Mouse (Mus musculus): ENCODE results near the gene Dcaf15. TPM values are rescaled to one million over a fixed set of nuclear protein-coding genes. Genes with fewer than 3 reads are reported as not detected.

The Dcaf15 gene
- total RNA-seq, 2 experiments from 2014 or later, result 16.7 to 20.9 TPM

DNA sequence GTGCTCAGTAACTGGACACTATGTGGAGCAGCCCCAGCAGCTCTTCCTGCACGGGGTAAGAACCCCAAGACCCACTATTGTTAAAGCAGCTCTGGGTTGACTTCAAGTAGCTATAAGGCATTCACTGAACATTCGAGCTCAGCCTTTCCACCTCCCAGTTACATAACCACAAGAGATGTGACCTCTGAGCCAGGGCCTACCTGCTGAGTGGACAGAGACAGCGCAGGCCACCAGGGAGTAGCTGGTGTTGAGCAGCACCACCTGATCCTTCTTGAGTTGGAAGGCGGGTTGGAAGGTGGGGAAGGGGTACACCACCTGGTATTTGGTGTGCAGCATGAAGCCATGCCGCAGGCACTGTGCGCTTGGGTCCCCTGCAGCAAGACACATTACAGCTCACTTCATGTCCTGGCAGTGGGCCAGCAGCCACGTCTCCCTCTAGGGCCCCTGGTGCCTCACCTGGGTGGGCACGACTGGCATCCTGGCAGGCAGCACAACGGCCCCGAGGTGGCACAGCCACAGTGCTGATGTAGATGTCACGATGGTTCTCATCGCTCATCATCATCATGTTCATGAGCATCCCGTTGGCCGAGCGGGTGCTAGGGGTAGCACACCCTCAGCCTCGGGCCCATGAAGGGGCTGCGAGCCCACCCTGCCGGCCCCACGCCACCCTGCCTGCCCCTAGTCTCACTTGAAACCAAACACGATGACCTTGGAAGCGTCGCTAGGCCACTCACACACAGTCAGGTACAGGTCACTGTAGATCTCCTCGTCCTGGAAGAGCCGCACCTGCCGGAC is 2.9 kb downstream of the Dcaf15 start:
- no peak for DNase-seq

DNA sequence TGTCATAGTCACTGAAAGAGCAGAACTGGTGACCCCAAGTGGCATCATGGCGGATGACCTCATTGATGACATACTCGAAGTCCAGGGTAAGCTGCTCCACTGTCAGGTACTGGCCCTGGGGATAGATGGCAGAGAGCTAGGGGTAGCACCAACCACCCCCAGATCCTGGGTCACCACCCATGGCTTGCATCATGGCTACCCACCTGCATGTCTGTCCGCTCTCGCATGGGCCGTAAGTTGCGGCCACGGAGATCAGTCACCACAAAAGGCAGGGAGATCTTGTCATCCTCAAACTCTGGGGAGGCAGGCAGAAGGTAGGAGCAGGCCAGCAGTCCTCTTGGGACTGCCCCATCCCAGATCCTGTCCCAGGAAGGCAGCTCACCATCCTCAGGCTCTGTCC is 6.2 kb downstream of the Dcaf15 start:
- DNase-seq, result no peak

DNA sequence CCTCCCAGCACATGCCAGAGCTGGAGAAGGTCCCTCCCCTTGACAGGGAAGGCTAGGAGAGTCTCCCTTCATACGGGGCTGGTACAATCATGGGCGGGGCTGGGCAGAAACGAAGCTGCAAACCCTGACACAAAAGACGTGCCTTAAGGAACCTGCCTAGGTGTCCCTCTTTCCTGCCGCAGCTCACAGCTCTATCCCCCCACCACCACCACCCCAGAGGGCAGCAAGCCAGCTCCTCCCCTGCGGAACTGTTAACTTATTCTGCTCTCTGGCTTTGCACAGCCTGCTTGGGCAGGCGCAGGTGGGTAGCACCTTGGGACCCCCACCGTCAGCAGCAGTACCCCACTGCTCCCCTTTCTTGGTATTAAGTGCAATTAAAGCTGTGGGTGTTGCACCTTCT is 8.5 kb downstream of the Dcaf15 start:
- DNase-seq, result no peak

DNA sequence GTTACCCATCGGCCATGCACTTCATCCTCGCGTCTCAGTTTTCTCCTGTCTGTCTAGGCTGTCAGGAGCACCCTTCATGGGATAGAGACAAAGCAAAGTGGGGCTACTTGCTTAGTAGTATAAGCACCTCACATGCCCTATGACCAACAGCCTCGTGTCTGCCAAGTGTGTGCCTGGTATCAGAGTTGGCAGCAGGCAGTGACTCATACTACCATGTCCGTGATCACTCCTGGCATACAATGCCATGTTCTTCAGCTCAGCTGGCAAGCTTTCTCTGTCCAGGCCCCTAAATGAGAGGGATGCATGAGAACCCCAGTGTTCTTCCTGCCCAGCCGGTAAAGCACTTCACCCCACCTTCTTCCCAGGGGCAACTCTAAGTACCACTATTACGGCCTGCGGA is 14.0 kb downstream of the Dcaf15 start:
- no peak for DNase-seq

DNA sequence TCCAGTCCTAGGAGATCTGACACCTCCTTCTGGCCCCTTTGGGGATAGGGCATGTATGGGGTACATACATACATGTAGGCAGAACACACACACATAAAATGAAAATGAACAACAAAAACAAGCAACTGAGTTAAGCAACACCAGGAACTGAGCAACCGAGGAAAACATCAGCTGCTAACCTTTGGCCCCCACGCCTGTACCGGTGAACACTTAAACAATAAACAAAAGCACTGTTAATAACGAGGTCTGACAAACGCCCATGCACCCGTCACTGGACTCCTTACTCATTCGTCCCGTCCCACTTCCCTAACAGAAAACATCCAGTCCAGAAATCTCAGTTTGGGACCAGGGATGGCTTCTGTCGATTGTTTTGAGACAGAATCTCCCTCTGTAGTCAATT is 15.3 kb downstream of the Dcaf15 start:
- DNase-seq, result no peak

DNA sequence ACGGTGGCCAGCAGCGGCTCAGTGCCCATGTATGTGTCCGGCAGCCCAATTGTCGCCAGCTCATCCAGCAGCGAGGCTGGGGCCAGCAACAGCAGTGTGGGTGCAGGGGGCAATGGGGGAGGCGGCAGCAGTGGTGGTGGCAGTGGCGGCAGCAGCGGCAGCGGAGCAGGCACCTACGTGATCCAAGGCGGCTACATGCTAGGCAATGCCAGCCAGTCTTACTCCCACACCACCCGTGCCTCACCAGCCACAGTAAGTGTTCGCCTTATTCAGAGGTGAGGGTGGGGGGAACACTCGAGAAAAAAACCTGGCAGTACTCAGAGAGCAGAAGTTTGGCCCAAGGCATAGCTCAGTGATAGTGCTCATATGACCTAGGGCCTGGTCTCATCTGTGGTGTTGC is 16.7 kb downstream of the Dcaf15 start:
- DNase-seq, result no peak

DNA sequence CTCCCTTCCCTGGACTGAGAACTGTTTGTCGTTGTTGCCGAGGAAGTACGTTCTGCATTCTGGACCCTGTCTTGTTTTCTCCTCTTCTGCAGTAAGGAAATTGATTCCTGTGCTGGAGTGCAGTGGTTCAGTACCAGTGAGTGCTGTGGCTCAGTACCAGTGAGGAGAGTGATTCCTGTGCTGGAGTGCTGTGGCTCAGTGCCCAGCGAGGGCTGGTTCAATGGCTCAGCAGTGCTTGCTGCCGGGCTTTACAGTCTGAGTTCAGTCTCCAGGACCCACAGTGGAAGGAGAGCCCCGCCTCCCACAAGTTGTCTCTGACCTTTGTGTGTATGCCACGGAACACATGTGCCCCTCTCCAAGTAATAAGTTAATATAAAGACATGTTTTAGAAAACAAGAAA is 17.4 kb downstream of the Dcaf15 start:
- DNase-seq, result no peak

DNA sequence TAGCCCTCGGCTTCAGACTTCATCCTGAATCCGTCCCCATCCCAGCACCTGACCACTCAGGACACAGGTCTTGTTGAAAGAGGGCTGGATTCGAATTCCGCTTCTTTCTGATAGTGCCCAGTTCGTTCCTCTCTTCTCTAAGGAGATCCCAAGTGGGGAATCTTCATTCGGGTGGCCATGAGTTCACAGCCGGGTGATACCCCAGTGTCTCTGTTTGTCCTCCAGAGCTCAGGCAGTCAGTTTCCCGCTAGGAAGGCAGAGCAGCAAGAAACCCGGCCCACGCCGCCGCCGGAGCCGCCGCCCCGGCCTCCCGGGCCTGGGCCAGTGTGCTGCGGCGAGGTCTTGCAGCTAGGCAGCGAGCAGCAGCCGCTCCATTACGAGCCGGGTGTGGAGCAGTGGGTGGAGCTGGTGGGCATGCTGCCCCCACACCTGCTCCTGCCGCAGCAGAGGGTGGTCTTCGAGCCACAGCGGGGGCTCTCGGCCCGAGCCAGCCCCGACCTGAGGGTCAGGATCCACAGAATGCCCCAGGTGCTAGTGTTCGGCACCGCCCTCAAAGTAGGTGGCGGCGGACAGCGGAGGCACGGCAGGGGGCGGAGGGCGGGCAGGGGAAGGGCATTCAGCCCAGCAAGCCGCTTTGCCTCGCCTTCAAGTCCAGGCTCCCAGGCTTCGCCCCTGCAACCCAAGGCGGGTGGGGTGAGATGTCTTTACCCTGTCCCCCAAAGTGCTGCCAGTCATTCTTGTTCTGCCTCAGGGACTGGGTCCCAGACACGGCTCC is 20.0 kb downstream of the Dcaf15 start:
- no peak for DNase-seq

DNA sequence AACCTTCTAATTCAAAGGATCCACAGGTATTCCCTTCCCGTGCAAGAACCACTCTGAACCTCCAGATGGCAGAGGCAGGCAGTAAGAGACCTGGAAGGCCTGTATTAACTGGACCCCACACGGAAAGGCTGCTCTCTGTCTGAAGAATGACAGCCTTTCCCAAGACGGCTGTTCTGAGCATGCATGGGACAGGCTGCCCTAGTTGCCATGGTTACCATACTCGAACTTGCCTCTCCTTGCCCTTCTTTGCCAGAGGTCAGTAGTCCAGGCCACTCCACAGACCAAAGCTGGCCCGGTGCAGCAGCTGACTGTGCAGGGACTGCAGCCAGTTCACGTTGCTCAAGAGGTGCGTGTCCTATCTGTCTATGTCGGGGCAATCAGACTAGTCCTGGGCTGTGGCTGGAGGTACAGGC is 20.7 kb downstream of the Dcaf15 start:
- DNase-seq, result no peak

DNA sequence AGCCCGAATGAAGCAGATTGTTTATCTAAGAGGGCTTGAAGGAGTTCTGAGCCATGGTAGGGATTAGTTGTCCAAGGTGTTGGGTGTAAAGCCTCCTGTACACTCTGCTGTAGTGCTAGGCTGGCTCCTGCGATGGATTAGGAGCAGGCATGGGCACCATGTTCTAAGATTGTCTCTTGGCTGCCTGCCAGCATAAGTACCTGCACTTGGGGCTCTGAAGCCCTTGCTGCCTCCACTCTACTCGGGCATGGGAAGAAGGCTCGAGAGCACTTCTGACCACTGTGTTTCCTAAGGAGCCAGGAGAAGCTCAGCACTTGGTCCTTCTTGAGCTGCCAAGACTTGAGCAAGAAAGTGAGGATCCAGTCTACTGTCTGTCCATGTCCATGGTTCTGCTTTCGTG is 25.4 kb downstream of the Dcaf15 start:
- no peak for DNase-seq

DNA sequence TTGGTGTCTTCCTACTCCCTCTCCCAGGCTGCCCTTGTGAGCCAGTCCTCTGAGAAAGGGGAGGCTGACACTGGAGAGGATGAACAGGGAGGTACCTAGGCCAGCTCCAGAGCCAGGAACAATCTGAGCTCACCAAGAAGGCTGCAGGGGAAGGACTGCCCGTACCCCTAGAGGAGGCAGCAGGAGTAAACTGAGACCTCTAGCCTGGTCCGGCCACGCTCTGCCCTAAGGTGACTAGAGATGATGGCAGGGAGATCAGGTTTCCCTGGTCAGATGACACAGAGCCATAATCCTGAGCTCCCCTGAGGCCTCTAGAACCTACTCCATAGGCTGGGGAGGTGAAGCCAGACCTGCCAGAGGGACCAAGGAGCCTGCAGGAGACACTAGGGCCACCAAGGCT is 27.7 kb downstream of the Dcaf15 start:
- DNase-seq, result no peak

DNA sequence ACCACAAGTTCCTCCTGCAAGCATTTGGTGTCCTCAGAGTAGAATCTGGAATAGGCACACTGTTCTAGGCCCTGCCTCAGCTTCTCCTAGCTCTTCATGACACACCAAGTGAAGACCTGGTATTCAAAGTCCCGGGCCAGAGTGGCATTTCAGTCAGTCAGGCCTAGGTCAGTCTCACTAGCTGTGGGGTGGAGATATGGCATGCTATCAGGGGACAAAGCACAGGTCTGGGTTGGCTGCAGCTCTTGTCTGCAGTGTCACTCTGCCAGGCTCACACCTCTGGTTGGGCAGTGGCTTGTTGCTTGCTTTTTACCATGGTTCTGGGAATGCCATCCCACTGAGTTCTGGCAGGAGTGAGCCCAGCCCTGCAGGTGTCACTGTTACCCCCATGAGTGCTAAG is 28.2 kb downstream of the Dcaf15 start:
- DNase-seq, result no peak

DNA sequence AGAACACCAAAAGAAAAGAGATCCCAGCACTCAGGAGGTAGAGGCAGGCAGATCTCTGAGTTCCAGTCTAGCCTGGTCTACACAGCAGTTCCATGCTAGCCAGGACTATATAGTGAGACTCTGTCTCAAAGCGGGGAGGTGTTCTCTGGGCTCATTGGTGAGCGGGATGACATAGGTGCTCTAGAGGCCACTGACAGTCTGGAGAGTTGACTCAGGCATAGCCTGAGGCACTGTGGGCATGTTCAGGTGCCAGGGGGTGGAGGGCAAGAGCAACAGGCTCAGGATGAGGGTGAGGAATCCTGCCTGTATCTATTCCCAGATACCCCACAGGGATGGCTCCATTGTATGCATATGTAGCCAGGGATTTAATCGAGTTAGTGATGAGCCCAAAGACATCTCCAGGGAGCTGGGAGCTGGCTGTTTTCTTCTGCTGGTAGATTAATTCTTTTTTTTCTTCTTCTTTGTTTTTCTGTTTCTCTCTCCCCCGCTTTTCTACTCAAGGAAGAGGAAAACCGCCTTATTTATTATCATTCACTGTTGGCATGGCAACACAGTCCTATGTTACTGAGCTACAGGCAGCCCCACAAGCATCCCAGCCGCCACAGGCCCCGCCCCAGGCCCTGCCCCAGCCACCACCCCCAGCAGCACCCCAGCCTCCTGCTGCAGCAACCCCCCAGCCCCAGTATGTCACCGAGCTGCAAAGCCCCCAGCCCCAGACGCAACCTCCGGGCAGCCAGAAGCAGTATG is 31.2 kb downstream of the Dcaf15 start:
- DNase-seq, result no peak

DNA sequence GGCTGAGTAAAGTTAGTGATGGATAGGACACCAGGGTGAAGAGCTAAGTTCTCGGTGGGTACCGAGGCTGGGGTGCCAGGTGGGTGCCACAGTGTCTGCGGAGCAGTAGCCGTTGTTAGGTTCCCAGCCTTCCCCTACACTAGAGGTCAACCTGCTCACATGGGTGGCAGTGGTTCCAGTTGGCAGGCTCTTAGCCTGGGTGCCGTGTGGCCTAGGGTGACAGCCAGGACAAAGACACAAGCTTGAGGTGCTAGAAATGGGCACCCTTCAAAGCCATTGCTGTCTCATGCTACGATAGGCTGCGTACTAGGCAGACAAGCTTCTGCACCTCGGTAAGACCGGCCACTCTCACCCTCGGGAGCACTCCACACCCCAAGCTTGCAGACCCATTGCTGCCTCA is 32.2 kb downstream of the Dcaf15 start:
- DNase-seq, result no peak

DNA sequence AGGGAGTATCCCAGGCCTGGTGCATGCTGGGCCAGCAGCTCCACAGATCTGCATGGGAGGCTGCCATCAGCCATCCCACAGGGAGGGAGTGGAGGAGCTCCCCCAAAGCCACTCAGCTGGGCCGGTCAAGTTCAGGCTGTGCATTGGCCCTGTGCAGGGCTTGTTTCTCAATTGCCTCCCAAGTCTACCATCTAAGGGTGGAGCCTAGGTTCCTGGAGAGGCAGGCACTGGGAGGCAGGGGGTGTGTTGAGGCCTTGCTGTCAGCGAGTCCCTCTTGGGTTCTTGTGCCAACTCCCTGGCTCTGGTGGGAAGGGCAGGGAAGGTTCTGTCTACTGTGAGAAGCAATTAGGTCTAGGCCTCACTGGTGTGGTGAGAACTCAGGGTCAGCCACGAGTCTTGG is 32.6 kb downstream of the Dcaf15 start:
- no peak for DNase-seq

DNA sequence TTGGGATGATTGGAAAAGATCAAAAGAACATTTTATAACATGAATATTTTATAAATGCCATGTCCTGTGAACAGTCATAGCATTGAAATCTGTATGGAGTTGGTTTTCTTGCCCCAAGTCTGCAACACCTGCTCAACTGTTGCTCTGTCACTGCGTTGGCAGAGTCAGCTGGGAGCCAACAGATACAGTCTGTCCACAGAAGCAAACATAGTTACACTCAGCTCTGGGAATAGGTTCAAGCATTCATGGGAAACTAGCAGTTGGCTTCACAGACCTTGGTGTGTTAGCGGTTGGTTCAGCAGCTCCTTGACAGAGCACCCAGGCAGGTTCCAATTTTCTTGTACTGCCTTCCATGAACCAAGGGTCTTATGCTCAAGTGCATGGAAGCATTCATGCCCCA is 33.9 kb downstream of the Dcaf15 start:
- peak; percentile 67 to 71 for DNase-seq

DNA sequence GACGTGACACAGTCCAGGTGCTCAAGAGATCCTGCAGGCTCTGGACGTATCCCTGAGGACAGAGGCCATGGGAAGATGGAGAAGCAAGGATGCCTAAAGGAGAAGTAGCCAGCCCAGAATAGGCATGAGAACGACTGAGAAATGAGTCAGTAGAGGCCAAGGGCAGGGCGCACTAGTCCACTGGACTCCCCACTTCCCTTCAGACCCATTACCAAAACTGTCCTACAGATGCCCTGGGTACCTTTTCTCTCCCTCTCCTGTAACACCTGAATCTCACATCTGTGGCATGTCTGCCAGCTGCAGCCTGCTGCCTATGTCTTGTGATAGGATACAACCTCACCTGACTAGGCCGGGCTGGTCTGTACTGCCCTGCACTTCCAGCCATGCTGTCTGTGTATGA is 34.3 kb downstream of the Dcaf15 start:
- no peak for DNase-seq

DNA sequence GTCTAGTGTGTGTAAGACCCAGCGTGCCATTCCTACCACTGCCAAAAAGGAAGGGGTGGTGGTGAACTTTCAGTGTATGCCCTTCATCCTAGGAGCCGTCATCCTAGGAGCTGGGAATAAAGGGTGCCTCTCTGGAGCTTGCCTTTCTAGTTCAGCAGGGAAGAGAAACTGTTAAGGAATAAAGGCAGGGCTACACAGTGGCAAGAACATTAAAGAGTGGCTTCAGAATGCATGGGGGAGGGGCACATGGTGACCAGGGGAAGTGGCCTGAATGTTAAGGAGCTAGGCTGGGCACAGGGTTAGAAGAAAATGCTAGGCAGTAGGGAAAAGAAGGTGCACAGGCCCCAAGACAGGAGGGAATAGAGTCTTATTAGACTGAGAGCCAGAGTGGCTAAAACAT is 34.8 kb downstream of the Dcaf15 start:
- DNase-seq, result no peak

DNA sequence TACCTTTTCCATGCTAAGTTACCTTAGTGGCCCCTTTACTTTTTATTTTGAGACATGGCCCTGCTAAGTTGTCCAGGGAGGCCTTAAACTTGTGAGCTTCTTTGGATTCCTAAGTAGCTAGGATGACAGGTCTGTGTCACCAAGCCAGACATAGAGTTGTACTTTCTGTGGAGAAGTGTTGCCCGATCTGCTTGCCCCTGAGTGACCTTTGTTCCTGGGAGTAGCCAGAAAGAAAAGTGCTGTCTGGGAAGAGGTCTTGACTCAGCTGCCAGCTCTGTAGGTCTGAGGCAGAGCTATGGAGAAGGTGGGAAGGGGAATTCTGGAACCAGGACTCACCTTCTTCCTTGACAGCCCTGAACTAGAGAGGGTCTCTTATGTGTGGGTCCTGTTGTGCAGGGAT is 35.4 kb downstream of the Dcaf15 start:
- no peak for DNase-seq

DNA sequence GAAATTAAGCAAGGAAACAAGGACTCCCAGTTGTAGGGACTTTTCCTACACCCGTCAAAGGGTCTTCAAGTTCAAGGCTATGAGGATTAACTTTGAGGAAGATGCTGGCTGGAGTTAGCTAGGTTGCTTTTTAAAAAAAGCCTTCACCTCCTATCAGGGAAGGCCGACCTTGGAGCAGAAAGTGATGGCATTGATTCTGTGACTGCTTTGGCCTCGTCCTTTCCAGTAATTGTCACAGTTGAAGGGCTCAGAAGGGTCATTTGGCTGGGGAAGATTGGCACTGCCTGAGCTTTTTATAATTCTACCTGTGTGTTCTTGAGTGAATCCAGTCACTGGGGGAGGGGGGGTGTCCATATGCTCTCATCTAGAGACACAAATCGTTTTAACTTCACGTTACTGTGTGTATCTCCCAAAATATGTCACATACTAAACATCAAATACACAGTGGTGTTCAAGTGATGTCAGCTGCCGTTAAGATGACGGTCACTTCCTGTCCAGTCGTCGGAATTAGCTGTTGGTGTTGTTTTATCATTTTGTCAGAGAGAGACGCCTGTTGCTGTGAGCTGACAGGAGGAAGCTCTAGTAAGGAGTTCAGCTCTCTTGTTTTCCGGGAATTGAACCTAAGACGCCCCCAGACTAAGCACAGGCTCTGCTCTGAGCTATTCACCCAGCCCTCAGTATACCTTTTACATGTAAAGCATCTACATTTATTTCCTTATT is 36.1 kb downstream of the Dcaf15 start:
- DNase-seq, result no peak

DNA sequence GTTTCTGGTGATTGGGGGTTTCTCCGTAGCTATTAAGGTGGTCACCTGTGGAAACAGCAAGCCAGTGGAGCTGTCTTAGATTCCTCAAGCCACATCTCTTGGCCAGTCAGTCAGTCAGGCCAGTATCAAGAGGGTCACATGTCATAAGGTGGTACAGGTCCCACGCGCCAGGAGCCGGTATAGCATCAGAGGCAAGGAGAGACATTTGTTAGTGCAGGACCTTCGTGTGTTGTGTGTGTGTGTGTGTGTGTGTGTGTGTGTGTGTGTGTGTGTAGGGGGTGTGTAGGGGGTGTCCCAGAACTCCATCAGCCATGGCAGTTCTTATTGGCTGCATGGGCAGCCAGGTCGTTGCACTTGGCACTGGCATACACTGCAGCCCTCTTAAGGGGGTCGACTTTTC is 36.7 kb downstream of the Dcaf15 start:
- no peak for DNase-seq

DNA sequence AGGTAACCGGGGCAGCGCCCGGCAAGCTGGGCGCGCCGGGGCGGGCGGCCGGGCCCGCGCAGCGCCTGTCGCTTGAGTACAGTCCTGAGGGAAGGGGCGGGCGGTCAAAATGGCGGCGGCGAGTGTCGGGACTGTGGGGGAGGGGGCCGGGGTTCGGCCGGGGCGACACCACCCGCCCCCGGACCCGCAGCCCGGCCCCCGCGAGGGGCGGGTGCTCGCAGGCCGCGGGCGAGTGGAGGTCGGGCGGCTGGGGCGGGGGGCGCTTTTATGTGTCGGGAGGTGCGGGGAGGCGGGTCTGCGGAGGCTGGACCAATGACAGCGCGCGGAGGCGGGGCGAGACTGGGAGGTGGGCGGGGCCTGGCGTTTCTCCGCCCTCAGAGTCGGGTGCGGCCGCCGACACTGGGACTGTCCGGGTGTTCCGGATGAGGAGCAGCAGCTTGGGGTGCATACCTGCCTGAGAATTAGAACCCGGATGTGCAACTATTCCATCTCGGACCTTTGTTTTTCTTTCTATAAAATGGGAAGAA is 37.5 kb downstream of the Dcaf15 start:
- DNase-seq, result peak; percentile 96
